8 mouse cellular contexts compared by ENCODE assay signal in the genomic region with DNA sequence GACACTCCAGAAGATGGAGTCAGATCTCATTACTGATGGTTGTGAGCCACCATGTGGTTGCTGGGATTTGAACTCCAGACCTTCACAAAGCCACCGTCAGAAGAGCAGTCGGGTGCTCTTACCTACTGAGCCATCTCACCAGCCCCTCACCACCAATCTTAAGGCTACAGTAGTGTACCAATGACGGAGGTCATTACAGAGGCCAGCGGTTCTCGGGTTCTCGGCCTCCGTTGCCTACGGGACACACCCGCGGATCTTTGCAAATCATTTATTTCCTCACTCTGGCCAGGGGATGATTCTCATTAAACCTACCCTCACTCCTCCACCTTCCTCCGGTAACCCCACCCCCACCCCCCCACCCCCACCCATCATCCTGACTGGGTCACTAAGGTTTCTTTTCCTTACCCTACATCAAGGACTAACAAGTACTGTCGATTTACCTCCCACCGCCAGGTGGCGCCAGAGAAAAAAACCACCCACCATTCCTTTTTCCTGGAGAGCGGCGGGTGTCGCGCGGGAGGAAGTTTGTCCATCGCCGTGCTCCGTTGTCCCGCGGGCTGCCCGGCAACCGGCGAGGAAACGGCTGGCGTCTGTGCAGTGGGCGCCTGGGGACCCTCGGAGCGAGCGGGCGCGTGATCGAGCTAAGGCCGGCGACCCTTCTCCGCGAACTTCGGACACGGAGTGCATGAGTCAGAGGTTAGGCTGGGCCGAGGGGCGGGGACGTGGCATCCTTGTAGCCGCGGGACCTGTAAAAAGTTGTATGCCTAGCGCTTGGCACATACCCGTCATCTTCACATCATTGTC. TPM values are rescaled to one million over a fixed set of nuclear protein-coding genes. Genes with fewer than 3 reads are reported as not detected.
DNase-seq lines count a peak whose midpoint lies in the region; ATAC-seq and TF ChIP-seq lines count a peak whose summit lies in the region.

A gene (plus strand): TSS at position 496 of the 804 bp plus-strand sequence.

- peak within 1 kb of the TSS; percentile 84 for H3K4me3 ChIP-seq in ES-Bruce4 (ENCODE audit: low read depth, low read length)
- H3K4me3 ChIP-seq in forebrain, embryonic 14.5 days (ENCODE audit: low read depth, low read length): peak within 1 kb of the TSS; percentile 81
- H3K4me3 ChIP-seq in neural tube, embryonic 15.5 days (replicated peaks): peak within 1 kb of the TSS; percentile 94

- no peaks in the 10 kb centered on the region for H3K9me3 ChIP-seq in ES-Bruce4 (replicated peaks; ENCODE audit: control insufficient read depth, insufficient read depth, low read length, poor library complexity, severe bottlenecking)
- no peaks in the 10 kb centered on the region for H3K9me3 ChIP-seq in forebrain, embryonic 14.5 days (replicated peaks; ENCODE audit: control insufficient read depth, low read length)
- H3K9me3 ChIP-seq in neural tube, embryonic 15.5 days (replicated peaks): no peaks in the 10 kb centered on the region

- peak; percentile 59 for TF ChIP-seq CTCF in ES-Bruce4 (IDR thresholded peaks at IDR 0.05; ENCODE audit: low read depth, low read length)

- H3K27me3 ChIP-seq in ES-Bruce4 (ENCODE audit: control insufficient read depth, insufficient read depth, low read length, poor library complexity, severe bottlenecking): no peaks in the 10 kb centered on the region
- no peaks in the 10 kb centered on the region for H3K27me3 ChIP-seq in forebrain, embryonic 14.5 days (replicated peaks; ENCODE audit: control insufficient read depth, insufficient read depth, low read length)
- no peaks in the 10 kb centered on the region for H3K27me3 ChIP-seq in neural tube, embryonic 15.5 days (replicated peaks)

- H3K9ac ChIP-seq in ES-Bruce4 (ENCODE audit: low read depth, poor library complexity, severe bottlenecking): peak within 1 kb of the TSS; percentile 34
- peak within 1 kb of the TSS; percentile 79 for H3K9ac ChIP-seq in forebrain, embryonic 14.5 days (ENCODE audit: low read length)
- H3K9ac ChIP-seq in neural tube, embryonic 15.5 days (replicated peaks): peak within 1 kb of the TSS; percentile 63

- intact Hi-C loops in heart, postnatal 14 days (cut with DNase I): loop anchor here (2.0 to 5.0 kb wide), 3 partner anchors 65 to 195 kb away; no protein-coding TSS in a partner anchor

- peak; percentile 56; the same call in 1 of the 2 replicates for ATAC-seq in cerebellum, adult (ENCODE audit: insufficient number of reproducible peaks, low FRiP score, low TSS enrichment)
- peak; percentile 90 for ATAC-seq in forebrain, embryonic 14.5 days
- peak; percentile 62 for ATAC-seq in neural tube, embryonic 15.5 days (ENCODE audit: low FRiP score)

- H3K4me2 ChIP-seq in forebrain, embryonic 14.5 days (ENCODE audit: low read length): peak within 1 kb of the TSS; percentile 70
- H3K4me2 ChIP-seq in neural tube, embryonic 15.5 days: peak within 1 kb of the TSS; percentile 78

- H3K36me3 ChIP-seq in ES-Bruce4 (ENCODE audit: control insufficient read depth, insufficient read depth, low read length, poor library complexity, severe bottlenecking): peaks cover 9% of the 10 kb centered on the region; the same call in 1 of the 2 replicates
- peaks cover 21% of the 10 kb centered on the region for H3K36me3 ChIP-seq in forebrain, embryonic 14.5 days (ENCODE audit: control insufficient read depth, insufficient read depth, low read length)
- peaks cover 26% of the 10 kb centered on the region for H3K36me3 ChIP-seq in neural tube, embryonic 15.5 days

- TF ChIP-seq EP300 in ES-Bruce4 (IDR thresholded peaks at IDR 0.05; ENCODE audit: insufficient read depth, low read depth, low read length): no peak

- DNase-seq in forebrain, embryonic 14.5 days (ENCODE audit: low spot score): peak; percentile 96
- DNase-seq in heart, postnatal 14 days: peak; percentile 97
- peak; percentile 92 for DNase-seq in layer of hippocampus, adult 11-12 months (ENCODE audit: low spot score)
- peak; percentile 93 to 94 for DNase-seq in lung, adult 18-20 months
- peak; percentile 93 for DNase-seq in testis, postnatal 14 days (ENCODE audit: low spot score)

- no peak for TF ChIP-seq POLR2A in ES-Bruce4 (IDR thresholded peaks at IDR 0.05; ENCODE audit: insufficient read depth, low read length)

- H3K27ac ChIP-seq in ES-Bruce4 (ENCODE audit: insufficient read depth, low read length): no peak within 1 kb of the TSS
- H3K27ac ChIP-seq in forebrain, embryonic 14.5 days (ENCODE audit: low read depth, low read length): no peak within 1 kb of the TSS
- no peak within 1 kb of the TSS for H3K27ac ChIP-seq in neural tube, embryonic 15.5 days (replicated peaks)

- WGBS in forebrain, embryonic 14.5 days: 3% methylated on average over 49 of the region's 49 CpGs
- 3% methylated on average over 49 of the region's 49 CpGs for WGBS in neural tube, embryonic 15.5 days

- H3K4me1 ChIP-seq in ES-Bruce4 (ENCODE audit: control insufficient read depth, insufficient read depth, low read length): peaks cover 2% of the 10 kb centered on the region
- 0 out of 2 replicates have a peak, but pooled peaks cover 3% of the 10 kb centered on the region for H3K4me1 ChIP-seq in forebrain, embryonic 14.5 days (ENCODE audit: control insufficient read depth, insufficient read depth, low read length)
- H3K4me1 ChIP-seq in neural tube, embryonic 15.5 days: peaks cover 10% of the 10 kb centered on the region

RNA-seq across cellular contexts. Expression of the gene that starts here (rescaled TPM):
- 11.2 and 11.5 TPM in 2 replicates for polyA plus RNA-seq in ES-Bruce4 (2011; ENCODE audit: insufficient read depth, insufficient read length, low read depth, missing spikeins)
- 7.1 and 10.4 TPM in 2 replicates for polyA plus RNA-seq in forebrain, embryonic 14.5 days (2014; fragmentation: Nextera tagmentation; extraction: Ambion mirVana)
- total RNA-seq in heart, postnatal 14 days (2021): 1 to 10 TPM; 4.7 to 5.3 TPM
- polyA plus RNA-seq in neural tube, embryonic 15.5 days (2015; fragmentation: Nextera tagmentation; extraction: Ambion mirVana): 14.1 and 15.6 TPM in 2 replicates
